Mouse (Mus musculus) layer of hippocampus, adult 2 months (tissue): Measurements from ENCODE around the gene Gm3629. TPM values are rescaled to one million over a fixed set of nuclear protein-coding genes. Genes with fewer than 3 reads are reported as not detected.
"Not testable (repeated sequence)": the region's sequence is repeated elsewhere in the genome, so short reads cannot be mapped to it uniquely, and the experiment has no call there.

ENCODE experiments used
- DNase-seq, 2 experiments: peaks; one replicate each; pipeline ENCODE4 v3.0.0; 2022; ENCODE audit warnings: low spot score in 2 of 2
- H3K27ac ChIP-seq: fragments of 200-600 bp; 2 replicates; pipeline ENCODE4 v1.8.1; 2022
- H3K4me3 ChIP-seq: fragments of 200-600 bp; 2 replicates; pipeline ENCODE4 v1.8.1; 2022; ENCODE audit warnings: mild to moderate bottlenecking
- CTCF ChIP-seq: fragments of 200-600 bp; conservative IDR thresholded peaks from 2 replicates; pipeline ENCODE4 v1.8.1; 2022; ENCODE audit warnings: antibody characterized with exemption, mild to moderate bottlenecking, moderate library complexity
- long read RNA-seq, 2 experiments: library from polyadenylated mRNA; stranded (forward); transcript quantifications; one replicate each; pipeline ENCODE4 v2.0.0; 2021; ENCODE audit warnings: borderline mapping rate in 2 of 2
- total RNA-seq, 2 experiments: library from RNA; stranded (reverse); gene quantifications; 2 replicates each; pipeline ENCODE4 v1.2.3; 2021

Gene Gm3629
- 1 to 10 TPM in 1 of 2 experiments, not detected in 1; 1.6 TPM for total RNA-seq
- long read RNA-seq, experiment 1 = 0 reads
- long read RNA-seq, experiment 2, partial matches to known transcripts = 0 of 1 reads
- long read RNA-seq, experiment 2, other reads (novel, unspliced or antisense) = 1 of 1 reads

DNA sequence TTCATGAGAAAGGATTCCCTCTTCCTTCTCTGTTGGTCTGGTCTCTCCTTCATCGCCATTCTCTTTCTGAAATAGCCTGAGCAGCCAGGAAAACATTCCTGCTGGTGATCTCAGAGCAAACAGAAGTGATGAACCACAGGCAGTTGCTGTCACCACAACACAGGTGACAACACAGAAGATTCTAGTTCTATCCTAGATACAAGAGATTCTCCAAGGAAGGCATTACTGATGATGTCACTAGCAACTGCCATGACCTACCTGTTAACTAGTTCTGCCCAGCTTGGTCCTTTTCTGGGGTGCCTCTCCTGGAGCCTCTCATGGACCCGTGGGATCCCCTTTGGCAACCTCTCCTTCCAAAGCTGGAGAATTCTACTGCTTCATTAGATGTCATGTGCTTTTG is at the start of gene Gm3629:
Gene Gm3629, minus strand, starts transcription at position 101 of the 400 bp plus-strand sequence.
- not testable (repeated sequence) for DNase-seq, H3K4me3 ChIP-seq, H3K27ac ChIP-seq

DNA sequence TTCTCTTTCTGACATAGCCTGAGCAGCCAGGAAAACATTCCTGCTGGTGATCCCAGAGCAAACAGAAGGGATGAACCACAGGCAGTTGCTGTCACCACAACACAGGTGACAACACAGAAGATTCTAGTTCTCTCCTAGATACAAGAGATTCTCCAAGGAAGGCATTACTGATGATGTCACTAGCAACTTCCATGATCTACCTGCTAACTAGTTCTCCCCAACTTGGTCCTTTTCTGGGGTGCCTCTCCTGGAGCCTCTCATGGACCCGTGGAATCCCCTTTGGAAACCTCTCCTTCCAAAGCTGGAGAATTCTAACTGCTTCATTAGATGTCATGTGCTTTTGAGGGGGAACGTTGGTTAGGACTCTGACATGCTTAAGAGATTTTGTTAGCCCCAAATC is 31.9 kb upstream of the Gm3629 start, which contains the start of gene Gm3460:
Gene Gm3460, minus strand, starts transcription at position 101 of the 400 bp plus-strand sequence.
- H3K4me3 ChIP-seq, H3K27ac ChIP-seq, DNase-seq: not testable (repeated sequence)

DNA sequence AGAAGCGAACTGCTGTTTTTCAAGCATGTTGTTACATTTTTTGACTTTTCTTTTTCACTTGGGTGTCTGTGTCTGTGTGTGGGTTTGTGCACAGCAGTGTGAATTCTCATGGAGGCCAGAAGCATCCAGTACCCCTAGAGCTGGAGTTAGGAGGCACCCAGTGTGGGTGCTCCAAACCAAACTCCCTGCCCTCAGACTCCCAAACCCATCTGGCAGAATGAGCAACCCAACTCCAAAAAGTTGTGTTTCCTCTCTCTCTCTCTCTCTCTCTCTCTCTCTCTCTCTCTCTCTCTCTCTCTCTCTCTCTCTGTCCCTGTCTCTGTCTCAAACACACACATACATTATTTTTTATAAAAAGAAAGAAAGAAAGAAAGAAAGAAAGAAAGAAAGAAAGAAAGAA is 16.0 kb upstream of the Gm3629 start:
- H3K27ac ChIP-seq, H3K4me3 ChIP-seq: not testable (repeated sequence)
- peak in 1 of 2 experiments; percentile 16 for DNase-seq

DNA sequence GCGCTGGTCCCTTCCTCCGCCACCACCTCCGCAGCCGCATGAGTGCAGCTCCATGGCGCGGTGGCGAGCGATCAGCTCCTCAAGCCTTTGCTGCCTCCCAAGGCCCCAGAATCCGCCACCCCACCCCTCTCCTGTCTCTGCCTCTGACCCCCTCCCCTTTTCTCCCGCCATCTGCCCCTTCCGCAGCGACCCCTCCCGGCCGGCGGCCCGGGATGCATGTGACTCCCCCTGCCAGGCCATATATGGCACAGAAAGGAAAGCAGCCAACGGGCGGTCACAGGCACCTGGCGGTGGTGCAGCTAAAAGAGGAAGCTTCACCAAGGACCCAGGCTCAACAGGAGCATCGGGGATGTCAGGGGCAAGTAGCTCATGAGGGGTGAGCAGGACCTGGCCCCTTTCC is 14.6 kb upstream of the Gm3629 start:
- not testable (repeated sequence) for H3K27ac ChIP-seq
- DNase-seq = peak in 1 of 2 experiments; percentile 10
- peak; percentile 11; the same call in 1 of the 2 replicates for TF ChIP-seq CTCF
- peak overlapping the region; percentile 37; the same call in 1 of the 2 replicates for H3K4me3 ChIP-seq

DNA sequence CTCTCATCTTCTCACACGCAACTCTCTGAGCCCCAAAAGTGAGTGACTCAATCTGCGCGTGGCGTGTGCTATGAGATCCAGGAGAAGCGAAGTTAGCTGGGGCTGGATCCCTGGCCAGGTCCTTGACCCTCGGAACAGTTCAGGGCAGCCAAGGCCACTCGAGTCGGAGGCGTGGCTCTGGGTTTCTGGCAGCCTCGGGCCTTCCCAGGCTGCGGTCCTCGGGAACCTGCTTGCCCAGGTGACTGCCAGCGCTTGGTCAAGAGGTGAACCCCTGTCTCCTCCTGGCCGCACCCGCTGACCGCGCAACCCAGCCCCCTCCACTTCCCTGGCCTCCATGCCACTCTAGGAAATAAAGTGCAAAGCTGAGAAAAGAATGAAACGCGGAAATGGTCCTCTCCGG is 14.1 kb upstream of the Gm3629 start:
- not testable (repeated sequence) for H3K27ac ChIP-seq, DNase-seq
- H3K4me3 ChIP-seq = peak overlapping the region; percentile 37

DNA sequence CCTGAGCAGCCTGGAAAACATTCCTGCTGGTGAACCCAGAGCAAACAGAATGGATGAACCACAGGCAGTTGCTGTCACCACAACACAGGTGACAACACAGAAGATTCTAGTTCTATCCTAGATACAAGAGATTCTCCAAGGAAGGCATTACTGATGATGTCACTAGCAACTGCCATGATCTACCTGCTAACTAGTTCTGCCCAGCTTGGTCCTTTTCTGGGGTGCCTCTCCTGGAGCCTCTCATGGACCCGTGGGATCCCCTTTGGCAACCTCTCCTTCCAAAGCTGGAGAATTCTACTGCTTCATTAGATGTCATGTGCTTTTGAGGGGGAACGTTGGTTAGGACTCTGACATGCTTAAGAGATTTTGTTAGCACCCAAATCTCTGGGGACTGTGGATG is 53.2 kb downstream of the Gm3629 start, which contains the start of gene Gm8356:
Gene Gm8356, minus strand, starts transcription at position 101 of the 400 bp plus-strand sequence.
- not testable (repeated sequence) for DNase-seq, H3K27ac ChIP-seq, H3K4me3 ChIP-seq

Other genes with a start within 250 kb of the Gm3629 start
- not detected for gene Gm3618, start 246.9 kb downstream of the Gm3629 start, total RNA-seq
- not detected for gene Gm16440, start 200.3 kb downstream of the Gm3629 start, total RNA-seq
- gene Gm3591, start 178.1 kb downstream of the Gm3629 start, total RNA-seq = under 1 TPM in 1 of 2 experiments, not detected in 1; 0.98 TPM
- gene Gm3594, start 146.0 kb downstream of the Gm3629 start, total RNA-seq = under 1 TPM in 1 of 2 experiments, not detected in 1; 0.46 TPM
- gene Gm8356, start 53.3 kb downstream of the Gm3629 start, total RNA-seq = not detected
- not detected for gene Gm3460, start 31.8 kb upstream of the Gm3629 start, total RNA-seq
- gene Gm10251, start 93.6 kb upstream of the Gm3629 start, total RNA-seq = not detected
- under 1 TPM in 1 of 2 experiments, not detected in 1; 0.29 TPM for gene Gm8050, start 129.6 kb upstream of the Gm3629 start, total RNA-seq
- 1 to 10 TPM; 3.6 to 3.7 TPM for gene Gm3636, start 151.7 kb upstream of the Gm3629 start, total RNA-seq
- gene Gm8362, start 183.8 kb upstream of the Gm3629 start, total RNA-seq = not detected
- not detected for gene Gm3642, start 249.7 kb upstream of the Gm3629 start, total RNA-seq